Mouse (Mus musculus) liver, adult 2 months (tissue): ENCODE measurements around the gene Ppp1r14b.

Experiments
- CTCF ChIP-seq: fragments of 200-500 bp; IDR thresholded peaks from 2 replicates; pipeline ENCODE4 v1.5.1; 2011; ENCODE audit warnings: low read depth, low read length, control low read depth
- POLR2A ChIP-seq: fragments of 200-500 bp; IDR thresholded peaks from 2 replicates; pipeline ENCODE4 v1.6.1; 2011; ENCODE audit warnings: low read length, control low read depth; ENCODE audit not compliant: insufficient read depth; ENCODE audit errors: extremely low read depth

DNA sequence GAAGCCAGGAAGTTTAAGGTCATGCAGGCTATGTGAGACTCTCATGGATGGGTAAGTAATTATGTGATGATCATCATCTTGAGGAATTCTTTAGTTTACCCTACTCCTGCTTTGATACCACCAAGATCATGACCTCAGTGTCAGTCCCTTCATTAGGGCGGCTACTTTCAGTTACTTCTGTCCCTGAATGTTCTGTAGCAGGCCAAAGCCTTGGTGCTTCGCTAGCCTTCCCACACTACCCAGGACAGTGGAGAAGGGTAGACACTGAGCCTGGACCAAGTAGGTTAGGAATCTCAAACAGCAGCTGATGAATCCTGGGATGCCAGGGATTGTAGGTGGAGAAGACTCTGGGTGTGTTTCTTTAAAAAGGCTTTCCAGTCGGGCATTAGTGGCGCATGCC is 6.7 kb downstream of the Ppp1r14b start:
- TF ChIP-seq CTCF, result no peak
- no peak for TF ChIP-seq POLR2A
